Mouse (Mus musculus) embryonic stem cell, embryonic (primary cell): ENCODE results near the gene Gm7579.
"Not testable (repeated sequence)": the region's sequence is repeated elsewhere in the genome, so short reads cannot be mapped to it uniquely, and the experiment has no call there.

Experiments used
- CTCF ChIA-PET, 4 experiments: fragments of 300-600 bp in 2 of 4; fragments of 350-600 bp in 2 of 4; sonication (Branson Sonifier 250); formaldehyde crosslinking; loops; one replicate each; lab custom pipeline; 2022; ENCODE audit warnings: inconsistent platforms in 2 of 4; lab: Charles Lee
- POLR2A ChIA-PET, 4 experiments: fragments of 300-600 bp in 2 of 4; fragments of 350-600 bp in 2 of 4; sonication (Branson Sonifier 250); formaldehyde crosslinking; loops; one replicate each; lab custom pipeline; 2022; ENCODE audit warnings: antibody characterized with exemption in 4 of 4, inconsistent platforms in 1 of 4; lab: Charles Lee

Gm7579 gene

DNA sequence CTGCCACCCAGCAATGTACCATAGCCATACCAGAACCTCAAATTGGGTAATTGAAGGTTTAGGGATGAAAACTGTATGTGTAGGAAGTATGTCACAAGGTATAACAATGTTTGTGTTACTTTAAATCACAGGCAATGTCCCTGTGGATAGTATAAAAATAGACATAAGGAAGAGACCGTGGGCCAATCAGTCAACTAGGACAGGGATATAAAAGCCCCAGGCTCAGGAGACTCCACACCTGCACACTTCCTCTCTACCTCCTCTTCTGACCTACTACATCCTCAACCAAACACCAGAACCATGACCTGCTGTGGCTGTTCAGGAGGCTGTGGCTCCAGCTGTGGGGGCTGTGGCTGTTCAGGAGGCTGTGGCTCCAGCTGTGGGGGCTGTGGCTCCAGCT, at the start of gene Gm7579:
Gene Gm7579, plus strand, starts transcription at position 301 of the 400 bp plus-strand sequence.
- POLR2A ChIA-PET = interaction anchor here in 2 of 4 experiments (0.6 to 3.9 kb wide), 5 partner anchors 13 to 20 kb away, joined by 3 to 37 read pairs (median 3); partner anchors contain the start of gene Krtap5-5 (in 1 of the 2)
- CTCF ChIA-PET = interaction anchor here in 1 of 4 experiments (0.5 to 0.7 kb wide), 2 partner anchors 50 to 63 kb away, joined by 3 read pairs; no protein-coding TSS in a partner anchor

DNA sequence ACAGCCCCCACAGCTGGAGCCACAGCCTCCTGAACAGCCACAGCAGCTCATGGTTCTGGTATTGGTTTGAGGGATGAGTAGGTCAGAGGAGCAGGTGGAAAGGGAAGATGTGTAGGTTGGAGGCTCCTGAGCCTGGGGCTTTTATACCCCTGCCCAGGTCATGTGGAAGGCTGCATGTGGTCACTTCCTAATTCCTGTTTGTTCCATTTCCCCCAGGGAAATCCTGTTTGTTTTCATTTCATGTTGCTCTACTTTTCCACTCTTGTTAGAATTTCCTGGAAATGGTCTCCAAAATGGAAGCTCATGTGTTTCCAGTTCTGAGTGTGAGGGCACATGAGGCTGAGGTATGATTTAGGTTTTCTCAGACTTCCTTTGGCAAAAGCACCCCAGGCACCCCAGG, 46.0 kb upstream of the Gm7579 start, which contains the start of gene Gm4553:
Gene Gm4553, minus strand, starts transcription at position 101 of the 400 bp plus-strand sequence.
- CTCF ChIA-PET, POLR2A ChIA-PET: not testable (repeated sequence)

DNA sequence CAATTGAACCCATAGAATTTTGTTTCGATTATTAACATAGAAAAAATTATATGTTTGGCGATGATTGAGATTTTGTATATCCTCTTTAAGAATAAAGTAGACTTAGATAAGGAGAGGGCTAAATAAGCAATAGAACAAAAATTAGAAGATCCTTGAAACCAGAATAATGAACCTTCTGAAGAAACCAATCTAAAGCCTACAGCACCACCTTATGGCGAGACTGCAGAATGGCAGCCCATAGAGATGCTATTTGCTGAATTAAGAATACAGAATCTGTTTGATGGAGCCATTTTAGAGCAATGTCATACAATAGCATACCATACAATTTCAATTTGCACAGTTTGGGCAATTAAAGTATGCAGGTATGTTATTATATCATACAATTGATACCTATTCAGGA, 41.8 kb upstream of the Gm7579 start:
- ChIA-PET CTCF (no interaction called here), POLR2A (no interaction called here)

DNA sequence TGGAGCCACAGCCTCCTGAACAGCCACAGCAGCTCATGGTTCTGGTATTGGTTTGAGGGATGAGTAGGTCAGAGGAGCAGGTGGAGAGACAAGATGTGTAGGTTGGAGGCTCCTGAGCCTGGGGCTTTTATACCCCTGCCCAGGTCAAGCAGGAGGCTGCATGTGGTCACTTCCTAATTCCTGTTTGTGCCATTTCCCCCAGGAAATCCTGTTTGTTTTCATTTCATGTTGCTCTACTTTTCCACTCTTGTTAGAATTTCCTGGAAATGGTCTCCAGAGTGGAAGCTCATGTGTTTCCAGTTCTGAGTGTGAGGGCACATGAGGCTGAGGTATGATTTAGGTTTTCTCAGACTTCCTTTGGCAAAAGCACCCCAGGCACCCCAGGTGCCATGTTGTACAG, 35.8 kb upstream of the Gm7579 start, which contains the start of gene Krtap5-2:
Gene Krtap5-2, minus strand, starts transcription at position 101 of the 400 bp plus-strand sequence.
- POLR2A ChIA-PET = interaction anchor here in 1 of 4 experiments (0.5 kb wide), 1 partner anchor 870 kb away, joined by 3 read pairs; no protein-coding TSS in a partner anchor
- CTCF ChIA-PET = not testable (repeated sequence)

DNA sequence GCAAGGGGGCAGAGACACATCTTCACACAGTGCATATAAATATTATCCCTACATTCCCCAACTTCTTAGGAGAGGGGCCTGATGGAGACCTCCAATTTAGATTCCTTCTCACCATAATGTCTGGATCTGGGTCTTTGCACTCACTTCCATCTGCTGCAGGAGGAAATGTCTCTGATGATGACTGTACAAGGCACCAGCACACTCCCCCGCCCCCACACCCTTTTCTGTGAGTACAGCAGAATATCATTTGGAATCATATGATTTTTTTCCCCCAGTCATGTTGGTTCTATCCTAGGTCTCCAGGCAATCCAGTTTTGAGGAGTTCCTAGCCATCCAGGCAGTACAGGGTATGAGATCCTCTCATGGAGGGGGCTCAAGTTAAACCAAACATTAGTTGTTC, 33.0 kb upstream of the Gm7579 start:
- ChIA-PET POLR2A (no interaction called here), CTCF (no interaction called here)

DNA sequence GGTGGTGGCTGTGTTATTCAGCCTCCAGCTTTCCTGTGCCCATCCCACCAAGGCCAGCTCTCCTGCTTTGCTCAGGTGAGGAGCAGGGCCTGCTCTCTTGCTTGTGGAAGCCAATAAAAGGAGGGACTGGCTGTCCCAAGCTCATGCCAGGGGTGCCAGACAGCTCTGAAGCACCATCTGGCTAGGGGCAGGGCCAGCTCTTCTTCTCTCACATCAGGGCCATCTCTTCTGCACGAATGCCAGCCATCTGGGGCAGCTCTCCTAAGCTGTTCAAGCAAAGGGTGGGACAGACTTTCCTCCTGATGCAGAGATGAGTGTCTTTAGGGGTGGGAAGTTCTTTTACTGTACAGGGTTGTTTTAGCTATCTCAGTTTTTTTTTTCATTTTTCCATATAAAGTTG, 30.6 kb upstream of the Gm7579 start:
- POLR2A ChIA-PET = no interaction called here

DNA sequence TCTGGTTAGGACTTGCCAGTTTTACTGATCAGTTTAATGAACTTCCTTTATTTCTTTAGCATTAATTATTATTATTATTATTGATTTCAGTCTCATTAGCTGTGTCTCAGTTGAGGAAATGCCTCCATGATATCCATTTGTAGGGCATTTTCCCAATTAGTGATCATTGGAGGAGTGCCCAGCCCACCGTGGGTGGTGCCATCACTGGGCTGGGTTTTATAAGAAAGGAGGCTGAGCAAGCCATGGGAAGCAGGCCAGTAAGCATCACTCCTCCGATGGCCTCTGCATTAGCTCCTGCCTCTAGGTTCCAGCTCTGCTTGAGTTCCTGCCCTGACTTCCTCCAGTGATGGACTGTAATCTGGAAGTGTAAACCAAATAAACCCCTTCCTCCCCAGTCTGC, 23.5 kb upstream of the Gm7579 start:
- POLR2A ChIA-PET = no interaction called here
- CTCF ChIA-PET = no interaction called here

More for the DNA sequence above, 30.6 kb upstream of the Gm7579 start:
- CTCF ChIA-PET = interaction anchor here in 1 of 4 experiments (0.6 kb wide), 1 partner anchor 793 kb away, joined by 3 read pairs; no protein-coding TSS in a partner anchor

DNA sequence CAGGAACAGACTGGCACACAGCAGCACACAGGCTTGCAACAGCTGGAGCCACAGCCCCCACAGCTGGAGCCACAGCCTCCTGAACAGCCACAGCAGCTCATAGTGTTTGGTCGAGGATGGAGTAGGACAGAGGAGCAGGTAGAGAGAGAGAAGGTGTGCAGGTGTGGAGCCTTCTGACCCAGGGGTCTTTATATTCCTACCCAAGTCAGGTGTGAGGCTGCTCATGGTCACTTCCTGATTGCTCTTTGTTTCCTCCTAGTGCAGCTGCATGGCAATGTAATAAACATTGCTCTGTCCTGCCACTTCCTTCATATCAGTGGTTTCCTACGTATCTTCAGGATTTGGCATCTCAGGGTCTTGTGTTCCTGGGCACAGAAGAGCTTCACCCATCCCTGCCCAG, 21.4 kb upstream of the Gm7579 start, which contains the start of gene Gm10153:
Gene Gm10153, minus strand, starts transcription at position 101 of the 400 bp plus-strand sequence.
- POLR2A ChIA-PET = no interaction called here
- CTCF ChIA-PET = interaction anchor here in 2 of 4 experiments (0.9 to 1.1 kb wide), 2 partner anchors 65 to 94 kb away, joined by 3 read pairs; no protein-coding TSS in a partner anchor

DNA sequence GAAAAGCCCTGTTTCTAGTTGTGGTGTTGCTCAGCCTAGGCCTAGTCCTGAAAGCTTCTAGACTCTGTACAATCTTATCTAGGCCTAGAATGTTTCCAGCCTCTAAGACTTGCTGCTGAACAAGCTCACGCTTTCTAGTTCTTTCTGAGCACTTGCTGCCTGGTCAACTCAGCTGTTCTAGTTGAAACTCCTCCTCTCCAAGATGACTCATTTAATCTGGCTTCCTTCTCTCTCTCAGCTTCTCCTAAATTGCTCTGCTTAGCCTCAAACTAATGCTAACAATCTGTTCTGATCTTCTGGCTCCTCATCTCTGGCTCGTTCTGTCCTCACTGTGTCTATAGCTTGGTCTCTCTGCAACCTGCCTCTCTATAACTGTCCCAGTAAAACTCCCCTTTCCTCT, 12.9 kb upstream of the Gm7579 start:
- CTCF ChIA-PET = interaction anchor here in 1 of 4 experiments (0.6 kb wide), 1 partner anchor 1550 kb away, joined by 3 read pairs; no protein-coding TSS in a partner anchor
- POLR2A ChIA-PET = no interaction called here

DNA sequence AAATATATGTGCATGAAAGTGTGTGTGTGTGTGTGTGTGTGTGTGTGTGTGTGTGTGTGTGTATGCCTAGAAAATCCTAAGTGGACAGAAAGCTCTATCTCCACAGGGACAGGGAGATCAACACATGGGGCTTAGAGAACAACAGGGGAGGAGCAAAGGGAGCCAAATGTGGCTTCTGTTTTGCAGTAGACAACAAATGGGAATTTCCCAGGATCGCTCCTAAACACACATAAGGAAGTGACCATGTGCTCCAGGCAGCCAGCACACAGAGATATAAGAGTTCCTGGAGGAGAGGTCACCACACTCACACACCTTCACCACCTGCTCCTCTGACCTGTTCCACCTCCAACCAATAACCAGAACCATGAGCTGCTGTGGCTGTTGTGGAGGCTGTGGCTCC, 10.6 kb upstream of the Gm7579 start, which contains the start of gene Krtap5-3:
Gene Krtap5-3, plus strand, starts transcription at position 301 of the 400 bp plus-strand sequence.
- ChIA-PET CTCF (interaction anchor here in 2 of 4 experiments (0.6 to 0.9 kb wide), 2 partner anchors 41 to 371 kb away, joined by 3 read pairs; no protein-coding TSS in a partner anchor), POLR2A (no interaction called here)

DNA sequence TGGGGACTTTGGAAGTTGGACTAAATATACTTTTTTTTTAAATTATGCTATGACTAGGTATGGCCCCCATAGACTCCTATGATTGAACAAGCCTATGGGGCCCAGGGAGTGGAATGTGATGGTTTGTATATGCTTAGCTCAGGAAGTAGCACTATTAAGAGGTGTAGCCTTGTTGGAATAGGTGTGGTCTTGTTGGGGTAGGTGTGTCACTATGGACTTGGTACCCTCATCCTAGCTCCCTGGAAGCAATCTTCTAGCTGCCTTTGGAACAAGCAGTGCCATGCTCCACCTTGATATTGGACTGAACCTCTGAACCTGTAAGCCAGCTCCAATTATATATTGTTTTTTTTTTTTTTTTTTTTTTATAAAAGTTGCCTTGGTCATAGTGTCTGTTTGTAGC, 6.2 kb upstream of the Gm7579 start:
- POLR2A ChIA-PET = interaction anchor here in 3 of 4 experiments (0.6 to 3.4 kb wide), 6 partner anchors 11 to 41 kb away, joined by 4 to 39 read pairs (median 4); partner anchors contain the start of gene Krtap5-5 (in 2 of the 3)
- CTCF ChIA-PET = interaction anchor here in 1 of 4 experiments (0.6 kb wide), 1 partner anchor 101 kb away, joined by 3 read pairs; no protein-coding TSS in a partner anchor

DNA sequence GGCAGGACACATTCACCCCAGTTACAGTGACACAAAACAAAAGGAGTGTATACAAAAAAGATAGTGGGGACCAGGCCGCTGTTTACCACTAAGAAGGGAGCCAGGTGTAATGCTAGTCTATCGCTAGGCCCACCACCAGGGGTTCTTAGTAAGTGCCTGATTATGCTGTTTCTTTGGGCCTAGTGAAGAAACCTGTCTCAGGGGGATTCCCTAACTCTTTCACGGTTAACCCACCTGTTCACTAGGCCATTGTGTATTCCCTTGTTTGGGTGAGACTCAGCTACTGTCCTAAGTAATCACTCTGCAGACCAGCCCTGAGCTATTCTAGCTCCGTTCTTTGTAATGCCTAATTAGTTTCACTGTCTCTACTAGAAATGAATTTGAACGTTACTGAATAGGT, 4.8 kb upstream of the Gm7579 start:
- CTCF ChIA-PET = not testable (repeated sequence)
- POLR2A ChIA-PET = interaction anchor here in 3 of 4 experiments (0.8 to 3.9 kb wide), 7 partner anchors 19 to 283 kb away, joined by 3 to 39 read pairs (median 4); partner anchors contain the start of genes Krtap5-5 (in 2 of the 3) and Dusp8 (in 1 of the 3)

DNA sequence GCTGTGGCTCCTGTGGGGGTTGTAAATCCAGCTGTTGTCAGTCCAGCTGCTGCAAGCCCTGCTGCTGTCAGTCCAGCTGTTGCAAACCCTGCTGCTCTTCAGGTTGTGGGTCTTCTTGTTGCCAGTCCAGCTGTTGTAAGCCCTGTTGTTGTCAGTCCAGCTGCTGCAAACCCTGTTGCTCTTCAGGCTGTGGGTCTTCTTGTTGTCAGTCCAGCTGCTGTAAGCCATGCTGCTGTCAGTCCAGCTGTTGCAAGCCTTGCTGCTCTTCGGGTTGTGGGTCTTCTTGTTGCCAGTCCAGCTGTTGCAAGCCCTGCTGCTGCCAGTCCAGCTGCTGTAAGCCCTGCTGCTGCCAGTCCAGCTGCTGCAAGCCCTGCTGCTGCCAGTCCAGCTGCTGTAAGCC, 477 bp downstream of the Gm7579 start:
- ChIA-PET CTCF (interaction anchor here in 1 of 4 experiments (0.7 kb wide), 1 partner anchor 64 kb away, joined by 3 read pairs; no protein-coding TSS in a partner anchor), POLR2A (interaction anchor here in 2 of 4 experiments (0.6 to 3.9 kb wide), 3 partner anchors 15 to 20 kb away, joined by 3 to 37 read pairs (median 3); partner anchors contain the start of gene Krtap5-5 (in 1 of the 2))

DNA sequence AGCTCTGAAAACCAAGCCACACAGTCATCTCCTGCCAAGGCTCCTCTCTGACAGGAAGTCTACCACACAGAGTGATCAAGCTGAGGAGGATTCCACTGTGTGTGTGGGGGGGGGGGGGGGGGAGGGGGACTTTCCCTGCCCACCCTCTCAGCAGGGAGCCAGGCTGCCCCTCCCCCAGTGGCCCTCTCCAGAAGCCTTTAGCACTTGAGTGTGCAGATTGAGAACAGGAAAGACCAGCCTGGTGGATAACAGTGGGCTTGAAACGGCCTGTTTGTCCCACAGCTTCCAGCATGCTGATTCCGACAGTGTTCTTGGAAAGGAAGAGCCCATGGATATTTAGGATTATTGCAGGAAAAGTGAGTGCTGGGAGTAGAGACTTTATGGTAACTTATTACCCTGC, 12.9 kb downstream of the Gm7579 start:
- POLR2A ChIA-PET = interaction anchor here in 3 of 4 experiments (0.6 to 4.9 kb wide), 7 partner anchors 8 to 644 kb away, joined by 3 to 22 read pairs (median 3); no protein-coding TSS in a partner anchor

DNA sequence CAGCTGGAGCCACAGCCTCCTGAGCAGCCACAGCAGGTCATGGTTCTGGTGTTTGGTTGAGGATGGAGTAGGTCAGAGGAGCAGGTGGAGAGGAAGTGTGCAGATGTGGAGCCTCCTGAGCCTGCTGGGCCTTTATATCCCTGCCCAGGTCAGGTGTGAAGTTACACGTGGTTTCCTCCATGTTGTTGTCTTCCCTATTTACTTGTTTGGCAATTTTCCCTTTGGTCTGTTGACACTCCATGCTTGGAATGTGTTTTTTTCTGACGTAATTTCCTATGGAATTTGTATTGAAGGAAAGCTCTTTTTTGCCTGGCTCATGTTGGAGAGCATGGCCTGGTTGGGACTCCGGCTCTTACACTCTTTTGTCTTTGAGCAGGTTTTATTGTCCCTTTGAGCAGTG, 18.2 kb downstream of the Gm7579 start, which contains the start of gene Krtap5-5:
Gene Krtap5-5, minus strand, starts transcription at position 101 of the 400 bp plus-strand sequence.
- ChIA-PET CTCF (interaction anchor here in 1 of 4 experiments (0.6 kb wide), 1 partner anchor 263 kb away, joined by 3 read pairs; no protein-coding TSS in a partner anchor), POLR2A (interaction anchor here in 2 of 4 experiments (0.8 to 4.3 kb wide), 12 partner anchors 8 to 328 kb away, joined by 3 to 39 read pairs (median 6); partner anchors contain the start of genes Dusp8 (in 1 of the 2) and Gm7579 (in 1 of the 2))

More for the DNA sequence above, 12.9 kb downstream of the Gm7579 start:
- CTCF ChIA-PET = no interaction called here

DNA sequence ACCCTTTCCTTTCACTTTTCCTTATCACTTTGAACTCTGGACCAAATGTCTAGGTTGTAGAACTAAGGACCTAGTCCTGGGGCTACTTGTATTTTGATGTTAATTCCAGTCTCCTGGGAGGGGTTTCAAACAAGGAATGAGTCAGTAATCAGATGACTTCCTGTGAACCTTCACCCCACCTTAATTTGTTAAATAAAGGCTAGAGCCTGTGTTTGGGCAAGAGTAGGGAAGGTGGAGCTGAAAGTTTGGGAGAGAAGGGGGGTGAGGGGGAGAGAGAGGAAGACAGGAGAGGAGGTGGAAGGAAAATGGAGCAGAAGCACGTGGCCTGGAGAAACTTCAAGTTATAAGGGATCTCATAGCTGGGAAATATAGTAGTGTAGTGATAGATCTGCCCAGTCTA, 19.9 kb downstream of the Gm7579 start:
- ChIA-PET POLR2A (interaction anchor here in 2 of 4 experiments (0.5 to 4.3 kb wide), 20 partner anchors 8 to 1545 kb away, joined by 3 to 39 read pairs (median 4); partner anchors contain the start of genes Gm7579 (in 2 of the 2) and Dusp8 (in 1 of the 2)), CTCF (interaction anchor here in 3 of 4 experiments (0.7 to 2.0 kb wide), 7 partner anchors 18 to 476 kb away, joined by 3 to 7 read pairs (median 3); no protein-coding TSS in a partner anchor)

DNA sequence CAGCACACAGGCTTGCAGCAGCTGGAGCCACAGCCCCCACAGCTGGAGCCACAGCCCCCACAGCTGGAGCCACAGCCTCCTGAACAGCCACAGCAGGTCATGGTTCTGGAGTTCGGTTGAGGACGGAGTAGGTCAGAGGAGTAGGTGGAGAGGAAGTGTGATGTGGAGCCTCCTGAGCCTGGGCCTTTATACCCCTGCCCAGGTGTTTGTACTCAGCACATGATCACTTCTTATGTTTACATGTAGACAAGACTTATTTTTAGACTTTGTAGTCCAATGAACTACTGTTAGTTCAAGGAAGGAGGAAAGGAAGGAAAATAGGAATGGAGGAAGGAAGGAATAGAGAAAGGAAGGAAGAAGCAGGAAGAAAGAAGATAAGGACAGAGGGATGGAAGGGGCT, 29.3 kb downstream of the Gm7579 start, which contains the start of gene Gm40460:
Gene Gm40460, minus strand, starts transcription at position 101 of the 400 bp plus-strand sequence.
- CTCF ChIA-PET = no interaction called here
- POLR2A ChIA-PET = no interaction called here

DNA sequence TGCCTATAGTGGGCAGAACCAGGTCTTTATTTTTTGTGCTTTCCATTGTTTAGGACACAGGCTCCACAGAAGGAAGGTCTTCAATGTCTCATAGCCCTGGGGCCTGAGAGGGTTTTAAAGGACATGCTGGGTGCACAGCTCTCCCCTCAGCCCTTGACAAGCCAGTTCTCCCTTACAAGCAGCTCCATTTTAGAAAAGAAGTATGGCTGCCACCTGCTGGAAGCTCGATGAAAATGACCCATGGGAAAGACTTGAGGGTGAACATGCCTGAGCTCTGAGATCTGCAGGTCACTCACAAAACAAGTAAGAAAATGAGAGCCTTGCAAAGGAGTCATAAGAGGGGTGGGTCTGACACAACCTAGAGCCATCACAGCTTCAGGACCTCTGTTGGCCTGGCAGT, 38.2 kb downstream of the Gm7579 start:
- CTCF ChIA-PET = interaction anchor here (0.6 to 2.0 kb wide), 25 partner anchors 8 to 768 kb away, joined by 3 to 28 read pairs (median 4); partner anchors contain the start of genes Gm2431 (in 2 of the 4) and Gm45337 (in 1 of the 4)
- POLR2A ChIA-PET = interaction anchor here in 2 of 4 experiments (0.5 to 1.0 kb wide), 3 partner anchors 108 to 494 kb away, joined by 3 read pairs; no protein-coding TSS in a partner anchor
